ENCODE assay signal across 11 mouse cellular contexts in genomic region chr12:117172529-117172884, GRCm38 (mm10).
A peak's percentile ranks its signal among the peaks of the same experiment; 100 is the strongest.
DNase-seq lines count a peak whose midpoint lies in the region; ATAC-seq and TF ChIP-seq lines count a peak whose summit lies in the region.
"Had no signal": no experiment of that assay in that cellular context is flagged by ENCODE, and none has a peak within 500 bp of the region (broad histone marks: within the 10 kb centered on the region; RNA-seq: fewer than 3 reads in every experiment).

No protein-coding gene starts in this region.

- peak overlapping the region; percentile 21; the same call in 1 of the 2 replicates for H3K9ac ChIP-seq in forebrain, embryonic 12.5 days
- peak overlapping the region; percentile 40; the same call in 1 of the 2 replicates for H3K9ac ChIP-seq in limb, embryonic 11.5 days (ENCODE audit: low read length)
- no peak overlapping the region for H3K9ac ChIP-seq in neural tube, embryonic 15.5 days (replicated peaks)

- 14% methylated on average over 2 of the region's 2 CpGs for WGBS in forebrain, embryonic 12.5 days
- 49% methylated on average over 2 of the region's 2 CpGs for WGBS in limb, embryonic 11.5 days
- 16% methylated on average over 2 of the region's 2 CpGs for WGBS in neural tube, embryonic 15.5 days

- H3K27ac ChIP-seq in left cerebral cortex, adult 2 months, result peak overlapping the region; percentile 19; the same call in 1 of the 2 replicates
- H3K27ac ChIP-seq in forebrain, embryonic 12.5 days, result peak overlapping the region; percentile 92
- peak overlapping the region; percentile 40; the same call in 1 of the 2 replicates for H3K27ac ChIP-seq in limb, embryonic 11.5 days (replicated peaks; ENCODE audit: low read depth, low read length)
- no peak overlapping the region for H3K27ac ChIP-seq in neural tube, embryonic 15.5 days (replicated peaks)
- H3K27ac ChIP-seq: kidney, postnatal 0 days had no signal

- no peak for TF ChIP-seq CTCF in left cerebral cortex, adult 2 months (IDR thresholded peaks at IDR 0.05)

- intact Hi-C loops in left cerebral cortex, adult 2 months (cut with DNase I), result no loop called here

- no peak for DNase-seq in left cerebral cortex, adult 2 months (ENCODE audit: extremely low spot score in 1 of 2, low spot score in 2 of 2)
- no peak for DNase-seq in left cerebral cortex, adult 9 months (ENCODE audit: low spot score in 2 of 2)
- DNase-seq in limb, embryonic 11.5 days (ENCODE audit: low spot score), result no peak
- DNase-seq in urinary bladder, postnatal 36 days (ENCODE audit: low spot score in 2 of 2), result no peak
- DNase-seq in layer of hippocampus, adult 9-11 months, result no peak
- DNase-seq: adrenal gland, postnatal 10 days; heart, postnatal 10 days had no signal

- H3K4me1 ChIP-seq in forebrain, embryonic 12.5 days, result peaks cover 99% of the 10 kb centered on the region
- H3K4me1 ChIP-seq in limb, embryonic 11.5 days (ENCODE audit: control insufficient read depth, insufficient read depth, low read length), result peaks cover 20% of the 10 kb centered on the region
- H3K4me1 ChIP-seq in neural tube, embryonic 15.5 days, result peaks cover 59% of the 10 kb centered on the region

- H3K4me2 ChIP-seq in forebrain, embryonic 12.5 days, result peak overlapping the region; percentile 34
- H3K4me2 ChIP-seq in limb, embryonic 11.5 days (ENCODE audit: low read depth, severe bottlenecking), result peak overlapping the region; percentile 12; the same call in 1 of the 2 replicates
- H3K4me2 ChIP-seq in neural tube, embryonic 15.5 days, result no peak overlapping the region

- peaks cover 46% of the 10 kb centered on the region for H3K27me3 ChIP-seq in forebrain, embryonic 12.5 days
- H3K27me3 ChIP-seq in limb, embryonic 11.5 days (ENCODE audit: control insufficient read depth, insufficient read depth, low read length), result no peaks in the 10 kb centered on the region
- no peaks in the 10 kb centered on the region for H3K27me3 ChIP-seq in neural tube, embryonic 15.5 days (replicated peaks)

- peaks cover 7% of the 10 kb centered on the region; the same call in 1 of the 2 replicates for H3K36me3 ChIP-seq in forebrain, embryonic 12.5 days (replicated peaks)
- H3K36me3 ChIP-seq in limb, embryonic 11.5 days (ENCODE audit: control insufficient read depth, insufficient read depth, low read length), result no peaks in the 10 kb centered on the region
- no peaks in the 10 kb centered on the region for H3K36me3 ChIP-seq in neural tube, embryonic 15.5 days

- no peak for ATAC-seq in forebrain, embryonic 12.5 days (ENCODE audit: low FRiP score)
- no peak; the same call in 1 of the 2 replicates for ATAC-seq in limb, embryonic 11.5 days (ENCODE audit: insufficient number of reproducible peaks, low FRiP score, low TSS enrichment, low read depth)
- ATAC-seq in neural tube, embryonic 15.5 days (ENCODE audit: low FRiP score), result peak; percentile 31; the same call in 1 of the 2 replicates
- ATAC-seq: CD4-positive, CD25-positive, alpha-beta regulatory T cell, adult 4 months had no signal

- H3K4me3 ChIP-seq in left cerebral cortex, adult 2 months, result no peak overlapping the region
- no peak overlapping the region for H3K4me3 ChIP-seq in forebrain, embryonic 12.5 days (replicated peaks)
- H3K4me3 ChIP-seq in limb, embryonic 11.5 days (ENCODE audit: low read depth, low read length), result no peak overlapping the region
- H3K4me3 ChIP-seq in neural tube, embryonic 15.5 days (replicated peaks), result no peak overlapping the region

- no peaks in the 10 kb centered on the region for H3K9me3 ChIP-seq in forebrain, embryonic 12.5 days
- H3K9me3 ChIP-seq in limb, embryonic 11.5 days (ENCODE audit: control insufficient read depth, low read length), result no peaks in the 10 kb centered on the region
- no peaks in the 10 kb centered on the region for H3K9me3 ChIP-seq in neural tube, embryonic 15.5 days (replicated peaks)
